Mouse (Mus musculus): ENCODE measurements around the gene Riiad1. TPM values are rescaled to one million over a fixed set of nuclear protein-coding genes. Genes with fewer than 3 reads are reported as not detected.
A peak's percentile ranks its signal among the peaks of the same experiment; 100 is the strongest.

The Riiad1 gene
- polyA plus RNA-seq, 1 experiment: 2.5 TPM

DNA sequence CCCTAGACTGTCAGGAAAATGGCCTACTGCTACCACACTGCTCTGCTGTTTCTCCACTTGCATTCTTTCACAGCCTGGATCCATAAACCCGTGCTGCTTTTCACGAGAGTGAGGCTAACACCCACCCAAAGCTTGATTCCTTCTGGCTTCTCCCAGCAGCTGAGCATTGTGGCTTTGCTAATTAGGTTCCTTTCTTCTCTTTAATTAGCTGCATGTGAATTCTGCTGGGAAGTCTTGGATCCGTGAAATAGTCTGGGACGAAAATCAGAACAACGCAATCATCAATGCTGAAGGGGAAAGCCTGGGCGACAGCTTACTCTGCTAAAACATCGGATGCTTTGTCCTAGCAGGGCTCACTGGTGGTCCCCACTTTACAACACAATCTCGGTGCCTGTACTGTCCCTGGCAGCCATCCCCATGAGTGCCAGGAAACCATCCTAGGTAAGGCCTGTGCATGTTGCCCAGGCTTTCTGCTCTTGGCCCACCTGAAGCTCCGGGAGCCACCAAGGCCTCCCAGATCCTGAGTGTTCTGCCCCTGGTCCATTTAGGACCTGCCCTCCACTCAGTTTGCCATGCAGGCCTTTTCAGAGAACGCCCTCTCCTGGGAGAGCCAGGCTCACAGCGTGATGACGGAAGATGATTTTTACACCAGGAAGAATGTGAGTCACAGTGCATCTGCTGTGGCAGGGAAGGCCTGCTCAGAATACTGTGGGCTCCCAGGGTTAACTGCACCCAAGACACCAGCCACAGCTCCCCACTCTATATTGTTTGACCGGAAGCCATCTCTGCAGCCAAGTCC is 14.3 kb downstream of the Riiad1 start:
- DNase-seq: no peak
- 81% methylated on average over 13 of the region's 13 CpGs for WGBS
- Histone ChIP-seq H3K4me3 (replicated peaks; ENCODE audit: extremely low read depth, low read depth, low read length) (no peak overlapping the region), H3K4me1 (ENCODE audit: control insufficient read depth, insufficient read depth, low read length) (no peaks in the 10 kb centered on the region)
- TF ChIP-seq CTCF (IDR thresholded peaks at IDR 0.05; ENCODE audit: insufficient read depth, low read length) (no peak), POLR2A (IDR thresholded peaks at IDR 0.05; ENCODE audit: borderline replicate concordance, extremely low read depth, low read depth, low read length) (no peak)

- peak; percentile 43 for DNase-seq
- 46% methylated on average over 11 of the region's 11 CpGs for WGBS
- TF ChIP-seq POLR2A (IDR thresholded peaks at IDR 0.05; ENCODE audit: borderline replicate concordance, extremely low read depth, low read depth, low read length): 0 out of 2 replicates have a peak, but pooled peaks have one; percentile 15
- TF ChIP-seq CTCF (IDR thresholded peaks at IDR 0.05; ENCODE audit: insufficient read depth, low read length): no peak
- Histone ChIP-seq H3K4me1 (ENCODE audit: control insufficient read depth, insufficient read depth, low read length) (no peaks in the 10 kb centered on the region), H3K4me3 (replicated peaks; ENCODE audit: extremely low read depth, low read depth, low read length) (no peak overlapping the region)
These were observed 16.1 kb downstream of the Riiad1 start for GRCm38 (mm10) chr3:94463926-94464578.

DNA sequence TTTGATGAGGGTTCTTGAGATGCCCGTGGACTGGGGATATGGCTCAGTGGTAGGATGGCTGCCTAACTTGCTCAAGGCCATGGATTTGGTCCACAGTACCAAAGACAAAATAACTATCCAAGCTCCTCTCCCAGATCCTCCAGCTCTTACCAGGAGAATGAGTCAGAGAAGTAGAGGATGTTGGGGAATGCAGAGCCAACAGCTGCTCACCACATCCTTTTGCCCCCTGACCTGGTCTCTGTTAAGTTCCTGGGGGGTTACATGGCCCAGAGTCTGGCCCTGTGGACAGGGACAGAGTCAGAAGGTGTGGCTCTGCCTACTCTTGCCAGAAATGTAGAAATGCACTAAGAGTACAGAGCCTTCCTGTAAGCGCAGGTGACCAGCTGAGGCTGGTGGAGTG is 20.3 kb downstream of the Riiad1 start:
- no peaks in the 10 kb centered on the region for H3K4me1 ChIP-seq (ENCODE audit: control insufficient read depth, insufficient read depth, low read length)
- H3K4me3 ChIP-seq (replicated peaks; ENCODE audit: extremely low read depth, low read depth, low read length): no peak overlapping the region
- TF ChIP-seq CTCF (IDR thresholded peaks at IDR 0.05; ENCODE audit: insufficient read depth, low read length): no peak
- no peak for TF ChIP-seq POLR2A (IDR thresholded peaks at IDR 0.05; ENCODE audit: borderline replicate concordance, extremely low read depth, low read depth, low read length)
- WGBS: 84% methylated on average over 2 of the region's 2 CpGs
- no peak for DNase-seq

DNA sequence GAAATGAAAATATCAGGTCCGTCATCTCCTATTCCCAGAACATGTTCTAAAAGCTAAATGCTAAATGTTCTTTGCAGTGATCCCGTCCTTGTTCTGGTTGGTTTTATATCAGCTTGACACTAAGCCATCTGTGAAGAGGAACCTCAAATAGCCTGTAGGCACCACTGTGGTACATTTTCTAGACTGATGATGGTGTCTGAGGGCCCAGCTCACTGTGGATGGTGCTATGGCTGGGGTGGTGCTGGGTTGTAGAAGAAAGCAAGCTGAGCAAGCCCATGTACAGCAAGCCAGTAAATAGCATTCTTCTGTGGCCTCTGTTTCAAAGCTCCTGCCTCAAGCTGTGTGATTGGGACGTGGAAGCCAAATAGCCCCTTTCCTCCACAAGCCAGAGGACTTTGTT is 23.1 kb downstream of the Riiad1 start:
- H3K4me3 ChIP-seq (replicated peaks; ENCODE audit: extremely low read depth, low read depth, low read length): no peak overlapping the region
- DNase-seq: no peak
- no peaks in the 10 kb centered on the region for H3K4me1 ChIP-seq (ENCODE audit: control insufficient read depth, insufficient read depth, low read length)
- no peak for TF ChIP-seq CTCF (IDR thresholded peaks at IDR 0.05; ENCODE audit: insufficient read depth, low read length)
- no peak for TF ChIP-seq POLR2A (IDR thresholded peaks at IDR 0.05; ENCODE audit: borderline replicate concordance, extremely low read depth, low read depth, low read length)
- 77% methylated on average over 3 of the region's 3 CpGs for WGBS

DNA sequence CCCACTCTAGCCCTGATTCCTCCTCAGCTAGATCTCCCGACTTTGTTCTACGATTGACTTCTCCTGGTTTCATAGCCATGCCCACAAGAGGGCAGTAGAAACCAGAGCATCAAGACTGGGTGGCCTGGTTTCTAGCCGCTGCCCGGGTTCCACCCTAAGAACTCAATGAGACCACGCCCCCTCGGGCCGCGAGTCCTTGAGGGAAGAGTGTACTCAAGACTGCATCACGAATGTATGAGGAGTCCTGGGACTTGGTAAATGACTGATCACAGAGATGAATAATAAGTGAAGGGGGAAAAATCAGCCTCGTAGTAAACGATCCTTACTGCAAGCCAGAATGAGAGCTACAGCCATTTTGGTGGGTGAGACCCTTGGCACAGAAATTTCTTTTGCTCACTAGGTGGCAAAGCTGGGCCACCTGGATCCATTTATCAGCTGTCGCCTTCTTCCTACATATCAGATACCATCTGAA is 23.6 kb downstream of the Riiad1 start:
- Histone ChIP-seq H3K4me1 (ENCODE audit: control insufficient read depth, insufficient read depth, low read length) (no peaks in the 10 kb centered on the region), H3K4me3 (replicated peaks; ENCODE audit: extremely low read depth, low read depth, low read length) (no peak overlapping the region)
- DNase-seq: peak; percentile 68
- TF ChIP-seq POLR2A (IDR thresholded peaks at IDR 0.05; ENCODE audit: borderline replicate concordance, extremely low read depth, low read depth, low read length): no peak
- TF ChIP-seq CTCF (IDR thresholded peaks at IDR 0.05; ENCODE audit: insufficient read depth, low read length): peak; percentile 62
- 3% methylated on average over 12 of the region's 12 CpGs for WGBS

DNA sequence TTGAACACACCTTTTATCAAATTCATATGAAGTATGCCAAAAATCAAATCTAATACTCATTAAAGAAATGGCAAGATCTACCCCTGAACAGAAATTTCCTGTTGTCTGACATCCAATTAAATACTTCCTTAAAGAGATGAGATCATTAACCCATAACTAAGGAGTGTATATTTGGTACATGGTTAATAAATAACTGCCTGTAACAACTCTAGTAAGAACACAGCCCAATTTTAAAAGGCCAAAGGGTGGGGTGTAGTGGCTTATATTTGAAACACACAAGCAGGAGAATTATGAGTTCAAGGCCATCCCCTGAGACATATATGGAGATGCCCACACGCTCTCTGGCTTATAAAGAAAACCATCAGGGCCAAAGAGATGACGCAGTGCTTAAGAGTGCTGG is 30.8 kb downstream of the Riiad1 start:
- no peak for DNase-seq
- no peak overlapping the region for H3K4me3 ChIP-seq (replicated peaks; ENCODE audit: extremely low read depth, low read depth, low read length)
- H3K4me1 ChIP-seq (ENCODE audit: control insufficient read depth, insufficient read depth, low read length): no peaks in the 10 kb centered on the region
- TF ChIP-seq POLR2A (IDR thresholded peaks at IDR 0.05; ENCODE audit: borderline replicate concordance, extremely low read depth, low read depth, low read length) (no peak), CTCF (IDR thresholded peaks at IDR 0.05; ENCODE audit: insufficient read depth, low read length) (no peak)
- WGBS: 92% methylated on average over 2 of the region's 2 CpGs

DNA sequence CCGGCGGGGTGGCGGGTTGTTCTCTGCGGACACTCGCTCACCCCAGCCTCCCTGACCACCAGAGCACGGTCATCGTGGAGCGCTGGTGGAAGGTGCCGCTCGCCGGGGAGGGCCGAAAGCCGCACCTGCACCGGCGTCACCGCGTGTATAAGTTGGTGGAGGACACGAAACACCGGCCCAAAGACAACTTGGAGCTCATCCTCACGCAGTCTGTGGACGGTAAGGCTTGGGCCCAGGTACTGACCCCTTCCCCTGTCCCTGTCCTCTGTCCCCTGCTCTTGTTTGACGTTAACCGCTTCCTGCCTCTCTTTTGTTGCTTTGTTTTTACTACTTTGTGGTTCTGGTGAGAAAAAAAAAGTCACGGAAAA is 36.6 kb downstream of the Riiad1 start, which contains the start of gene Oaz3:
Gene Oaz3, minus strand, starts transcription at position 319 of the 368 bp plus-strand sequence.
- no peak for DNase-seq
- 1% methylated on average over 24 of the region's 24 CpGs for WGBS

GRCm38 (mm10) chr3:94442951-94443596 is 37.1 kb downstream of the Riiad1 start, which contains the start of gene Mrpl9:
TSS of gene Mrpl9 (plus strand) at chr3:94443318.
- Histone ChIP-seq H3K4me1 (ENCODE audit: control insufficient read depth, insufficient read depth, low read length) (no peaks in the 10 kb centered on the region), H3K4me3 (replicated peaks; ENCODE audit: extremely low read depth, low read depth, low read length) (peak within 1 kb of the TSS; percentile 97)
- 1% methylated on average over 39 of the region's 39 CpGs for WGBS
- TF ChIP-seq POLR2A (IDR thresholded peaks at IDR 0.05; ENCODE audit: borderline replicate concordance, extremely low read depth, low read depth, low read length) (peak; percentile 91), CTCF (IDR thresholded peaks at IDR 0.05; ENCODE audit: insufficient read depth, low read length) (no peak)
- peak; percentile 89 for DNase-seq

More for the DNA sequence above, 36.6 kb downstream of the Riiad1 start, which contains the start of gene Oaz3:
- no peak for TF ChIP-seq CTCF (IDR thresholded peaks at IDR 0.05; ENCODE audit: insufficient read depth, low read length)
- TF ChIP-seq POLR2A (IDR thresholded peaks at IDR 0.05; ENCODE audit: borderline replicate concordance, extremely low read depth, low read depth, low read length): no peak
- H3K4me1 ChIP-seq (ENCODE audit: control insufficient read depth, insufficient read depth, low read length): no peaks in the 10 kb centered on the region
- peak within 1 kb of the TSS; percentile 97 for H3K4me3 ChIP-seq (replicated peaks; ENCODE audit: extremely low read depth, low read depth, low read length)

GRCm38 (mm10) chr3:94441182-94441581 is 39.0 kb downstream of the Riiad1 start:
- no peak overlapping the region for H3K4me3 ChIP-seq (replicated peaks; ENCODE audit: extremely low read depth, low read depth, low read length)
- 0 out of 2 replicates have a peak, but pooled peaks have one; percentile 6 for TF ChIP-seq CTCF (IDR thresholded peaks at IDR 0.05; ENCODE audit: insufficient read depth, low read length)
- TF ChIP-seq POLR2A (IDR thresholded peaks at IDR 0.05; ENCODE audit: borderline replicate concordance, extremely low read depth, low read depth, low read length): no peak
- H3K4me1 ChIP-seq (ENCODE audit: control insufficient read depth, insufficient read depth, low read length): no peaks in the 10 kb centered on the region
- 37% methylated on average over 3 of the region's 3 CpGs for WGBS
- DNase-seq: no peak
